Comparison of ENCODE assay signal across 26 mouse cellular contexts in genomic region chr13:29913061-29913460, GRCm38 (mm10).
"Had no signal": no experiment of that assay in that cellular context is flagged by ENCODE, and none has a peak within 500 bp of the region (broad histone marks: within the 10 kb centered on the region; RNA-seq: fewer than 3 reads in every experiment).

No protein-coding gene starts in this region.

- H3K9me3 ChIP-seq: heart, embryonic 10.5 days; heart, embryonic 13.5 days; heart, embryonic 15.5 days; hindbrain, embryonic 13.5 days; hindbrain, embryonic 15.5 days; kidney, embryonic 15.5 days; limb, embryonic 13.5 days; limb, embryonic 15.5 days; liver, embryonic 12.5 days had no signal

- ATAC-seq: hindbrain, postnatal 0 days; intestine, embryonic 16.5 days; liver, embryonic 12.5 days had no signal

- H3K4me2 ChIP-seq: heart, embryonic 13.5 days; heart, embryonic 15.5 days; hindbrain, embryonic 13.5 days; hindbrain, embryonic 15.5 days; kidney, embryonic 15.5 days; limb, embryonic 13.5 days; limb, embryonic 15.5 days; liver, embryonic 12.5 days had no signal

- H3K9ac ChIP-seq: heart, embryonic 13.5 days; heart, embryonic 15.5 days; hindbrain, embryonic 13.5 days; hindbrain, embryonic 15.5 days; kidney, embryonic 15.5 days; limb, embryonic 13.5 days; limb, embryonic 15.5 days; liver, embryonic 12.5 days; liver, embryonic 14.5 days had no signal

- H3K4me1 ChIP-seq: heart, embryonic 10.5 days; hindbrain, embryonic 13.5 days; hindbrain, embryonic 15.5 days; kidney, embryonic 15.5 days; limb, embryonic 15.5 days; liver, embryonic 12.5 days had no signal

- H3K27me3 ChIP-seq: heart, embryonic 13.5 days; heart, embryonic 15.5 days; hindbrain, embryonic 13.5 days; hindbrain, embryonic 15.5 days; kidney, embryonic 15.5 days; limb, embryonic 13.5 days; limb, embryonic 15.5 days; liver, embryonic 12.5 days had no signal

- DNase-seq: gastrocnemius, postnatal 14 days; gastrocnemius, postnatal 36 days; heart, adult 18-20 months; heart, postnatal 14 days; heart, postnatal 36 days; kidney, adult 11 months; kidney, adult 2 months; kidney, adult 9 months; kidney, postnatal 14 days; kidney, postnatal 36 days; layer of hippocampus, adult 9-11 months; layer of hippocampus, postnatal 36 days; left cerebral cortex, postnatal 4 days had no signal

- H3K27ac ChIP-seq: heart, embryonic 10.5 days; heart, embryonic 13.5 days; heart, embryonic 15.5 days; hindbrain, embryonic 13.5 days; hindbrain, embryonic 15.5 days; hindbrain, postnatal 0 days; kidney, embryonic 15.5 days; kidney, postnatal 0 days; limb, embryonic 13.5 days; limb, embryonic 15.5 days; liver, embryonic 12.5 days; liver, embryonic 14.5 days had no signal

- H3K4me3 ChIP-seq: heart, embryonic 10.5 days; heart, embryonic 13.5 days; heart, embryonic 15.5 days; hindbrain, embryonic 13.5 days; hindbrain, embryonic 15.5 days; kidney, embryonic 15.5 days; limb, embryonic 13.5 days; limb, embryonic 15.5 days; liver, embryonic 12.5 days had no signal
